Mouse (Mus musculus): ENCODE data around the gene Tipin.

The Tipin gene

GRCm38 (mm10) chr9:64345931-64346330 lies 64.5 kb downstream of the Tipin start:
- no peak for DNase-seq (ENCODE audit: low spot score)

- no peak for DNase-seq (ENCODE audit: low spot score)
Observed at GRCm38 (mm10) chr9:64347377-64347776, 66.0 kb downstream of the Tipin start.

GRCm38 (mm10) chr9:64349490-64349889 lies 68.1 kb downstream of the Tipin start:
- DNase-seq (ENCODE audit: low spot score): no peak

GRCm38 (mm10) chr9:64351191-64351590 lies 69.8 kb downstream of the Tipin start:
- no peak for DNase-seq (ENCODE audit: low spot score)
